Mouse (Mus musculus): Measurements from ENCODE around the gene Oxct2a.
"Not testable (repeated sequence)": the region's sequence is repeated elsewhere in the genome, so short reads cannot be mapped to it uniquely, and the experiment has no call there.

The Oxct2a gene

GRCm38 (mm10) chr4:123323534-123323933 lies at the start of gene Oxct2a:
Gene Oxct2a, minus strand, starts transcription at chr4:123323634.
- no peak for DNase-seq (ENCODE audit: low spot score)

GRCm38 (mm10) chr4:123363555-123363954 lies 40.1 kb upstream of the Oxct2a start:
- DNase-seq (ENCODE audit: low spot score): no peak

- DNase-seq (ENCODE audit: low spot score): no peak
Observed at GRCm38 (mm10) chr4:123360771-123361170, 37.3 kb upstream of the Oxct2a start.

GRCm38 (mm10) chr4:123358613-123359012 lies 35.2 kb upstream of the Oxct2a start:
- DNase-seq (ENCODE audit: low spot score): no peak

GRCm38 (mm10) chr4:123355941-123356340 lies 32.5 kb upstream of the Oxct2a start:
- no peak for DNase-seq (ENCODE audit: low spot score)

- no peak for DNase-seq (ENCODE audit: low spot score)
Observed at GRCm38 (mm10) chr4:123353271-123353877, 29.9 kb upstream of the Oxct2a start.

GRCm38 (mm10) chr4:123343471-123343789 lies 20.0 kb upstream of the Oxct2a start:
- DNase-seq (ENCODE audit: low spot score): no peak

GRCm38 (mm10) chr4:123342642-123343470 lies 19.4 kb upstream of the Oxct2a start, which contains the start of gene Bmp8a:
Gene Bmp8a, minus strand, starts transcription at chr4:123343252.
- no peak for DNase-seq (ENCODE audit: low spot score)

GRCm38 (mm10) chr4:123342091-123342641 lies 18.7 kb upstream of the Oxct2a start:
- DNase-seq (ENCODE audit: low spot score): no peak

- DNase-seq (ENCODE audit: low spot score): no peak
Observed at GRCm38 (mm10) chr4:123340232-123340631, 16.8 kb upstream of the Oxct2a start.

- no peak for DNase-seq (ENCODE audit: low spot score)
Observed at GRCm38 (mm10) chr4:123337693-123338092, 14.3 kb upstream of the Oxct2a start.

- no peak for DNase-seq (ENCODE audit: low spot score)
Observed at GRCm38 (mm10) chr4:123335796-123336585, 12.6 kb upstream of the Oxct2a start.

GRCm38 (mm10) chr4:123335244-123335643 lies 11.8 kb upstream of the Oxct2a start:
- DNase-seq (ENCODE audit: low spot score): not testable (repeated sequence)

- DNase-seq (ENCODE audit: low spot score): no peak
Observed at GRCm38 (mm10) chr4:123334177-123334576, 10.7 kb upstream of the Oxct2a start.

GRCm38 (mm10) chr4:123333151-123333550 lies 9.7 kb upstream of the Oxct2a start:
- DNase-seq (ENCODE audit: low spot score): no peak

GRCm38 (mm10) chr4:123331961-123332360 lies 8.5 kb upstream of the Oxct2a start:
- DNase-seq (ENCODE audit: low spot score): not testable (repeated sequence)

- no peak for DNase-seq (ENCODE audit: low spot score)
Observed at GRCm38 (mm10) chr4:123331326-123331725, 7.9 kb upstream of the Oxct2a start.

GRCm38 (mm10) chr4:123328946-123329345 lies 5.5 kb upstream of the Oxct2a start:
- no peak for DNase-seq (ENCODE audit: low spot score)

- no peak for DNase-seq (ENCODE audit: low spot score)
Observed at GRCm38 (mm10) chr4:123327630-123328029, 4.2 kb upstream of the Oxct2a start.

- no peak for DNase-seq (ENCODE audit: low spot score)
Observed at GRCm38 (mm10) chr4:123326087-123326486, 2.7 kb upstream of the Oxct2a start.

- not testable (repeated sequence) for DNase-seq (ENCODE audit: low spot score)
Observed at GRCm38 (mm10) chr4:123322910-123323309, 524 bp downstream of the Oxct2a start.

- DNase-seq (ENCODE audit: low spot score): no peak
Observed at GRCm38 (mm10) chr4:123314497-123314896, 8.9 kb downstream of the Oxct2a start.
